Mouse (Mus musculus) large intestine, adult 2 months (tissue): ENCODE results near the gene Vmn2r112. TPM values are rescaled to one million over a fixed set of nuclear protein-coding genes. Genes with fewer than 3 reads are reported as not detected.
"Not testable (repeated sequence)": the region's sequence is repeated elsewhere in the genome, so short reads cannot be mapped to it uniquely, and the experiment has no call there.

ENCODE experiments used
- DNase-seq: peaks from one replicate; pipeline ENCODE4 v3.0.0-alpha.2; 2012; ENCODE audit warnings: low read depth, low spot score
- WGBS: fragments of 180-500 bp; shearing (Covaris S2); methylation state at CpG from one replicate; pipeline ENCODE4 v1.1.7; 2018; 5-methylcytosine and 5-hydroxymethylcytosine counted together
- polyA plus RNA-seq: library from polyadenylated mRNA; depleted of rRNA; stranded (reverse); fragments of >200 nt; gene quantifications from 2 replicates; pipeline ENCODE4 v1.2.3, GENCODE M21; 2012; rRNA removed

The Vmn2r112 gene
- polyA plus RNA-seq: not detected in 2 replicates

DNA sequence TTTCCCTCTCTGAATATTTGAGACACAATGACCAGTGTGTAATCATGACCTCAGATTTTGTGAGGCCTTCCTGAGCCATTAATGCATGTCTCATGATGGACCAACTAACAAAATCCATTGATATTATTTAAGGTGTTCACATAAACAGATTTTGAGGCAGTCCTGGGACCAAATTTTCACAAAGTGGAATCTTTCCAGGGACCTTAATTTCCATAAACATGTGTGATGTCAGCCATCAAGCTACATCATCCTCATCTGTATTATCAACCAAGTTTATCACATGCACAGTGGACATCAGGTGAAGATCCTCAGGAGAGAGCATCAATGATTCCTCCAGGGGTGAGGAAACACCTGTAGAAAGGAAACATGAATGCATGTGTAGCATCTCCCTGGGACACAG, at the start of gene Vmn2r112:
Gene Vmn2r112, plus strand, starts transcription at position 301 of the 400 bp plus-strand sequence.
- DNase-seq: not testable (repeated sequence)

DNA sequence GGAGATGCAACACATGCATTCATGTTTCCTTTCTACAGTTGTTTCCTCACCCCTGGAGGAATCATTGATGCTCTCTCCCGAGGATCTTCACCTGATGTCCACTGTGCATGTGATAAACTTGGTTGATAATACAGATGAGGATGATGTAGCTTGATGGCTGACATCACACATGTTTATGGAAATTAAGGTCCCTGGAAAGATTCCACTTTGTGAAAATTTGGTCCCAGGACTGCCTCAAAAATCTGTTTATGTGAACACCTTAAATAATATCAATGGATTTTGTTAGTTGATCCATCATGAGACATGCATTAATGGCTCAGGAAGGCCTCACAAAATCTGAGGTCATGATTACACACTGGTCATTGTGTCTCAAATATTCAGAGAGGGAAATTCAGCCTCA, 27.4 kb upstream of the Vmn2r112 start, which contains the start of gene Vmn2r111:
Gene Vmn2r111, minus strand, starts transcription at position 101 of the 400 bp plus-strand sequence.
- 38% methylated on average over 1 of the region's 1 CpGs for WGBS
- not testable (repeated sequence) for DNase-seq

DNA sequence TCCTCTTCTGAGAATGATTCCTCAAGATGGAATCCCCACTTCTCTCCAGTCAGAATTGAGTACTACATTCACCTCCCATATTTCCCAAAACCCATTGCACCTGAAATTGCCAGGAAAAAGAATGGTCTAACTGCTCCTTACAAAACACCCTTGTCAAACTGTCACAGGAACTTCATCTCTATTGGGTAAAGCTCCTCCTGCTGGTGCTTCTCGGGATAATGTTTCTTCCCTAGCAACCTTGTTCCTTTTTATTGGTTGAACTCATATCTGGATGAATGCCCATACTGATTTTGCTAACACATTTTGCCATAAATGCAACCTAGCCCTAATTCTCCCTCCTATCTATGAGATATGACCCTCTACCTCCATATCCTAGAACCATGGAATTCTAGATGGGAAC, 29.9 kb downstream of the Vmn2r112 start:
- no peak for DNase-seq
- 55% methylated on average over 1 of the region's 1 CpGs for WGBS

Other genes starting within 250 kb of the Vmn2r112 start
- gene Zfp944, start 239.6 kb upstream of the Vmn2r112 start, polyA plus RNA-seq: 1.7 and 3.0 TPM in 2 replicates
- 0.41 and 0.88 TPM in 2 replicates for gene Zfp758, start 239.5 kb upstream of the Vmn2r112 start, polyA plus RNA-seq
- 3.5 and 6.0 TPM in 2 replicates for gene Zfp946, start 176.7 kb upstream of the Vmn2r112 start, polyA plus RNA-seq
- gene Vmn2r111, start 27.5 kb upstream of the Vmn2r112 start, polyA plus RNA-seq: not detected in 2 replicates